Mouse (Mus musculus): Measurements from ENCODE around the gene Best2.

DNA sequence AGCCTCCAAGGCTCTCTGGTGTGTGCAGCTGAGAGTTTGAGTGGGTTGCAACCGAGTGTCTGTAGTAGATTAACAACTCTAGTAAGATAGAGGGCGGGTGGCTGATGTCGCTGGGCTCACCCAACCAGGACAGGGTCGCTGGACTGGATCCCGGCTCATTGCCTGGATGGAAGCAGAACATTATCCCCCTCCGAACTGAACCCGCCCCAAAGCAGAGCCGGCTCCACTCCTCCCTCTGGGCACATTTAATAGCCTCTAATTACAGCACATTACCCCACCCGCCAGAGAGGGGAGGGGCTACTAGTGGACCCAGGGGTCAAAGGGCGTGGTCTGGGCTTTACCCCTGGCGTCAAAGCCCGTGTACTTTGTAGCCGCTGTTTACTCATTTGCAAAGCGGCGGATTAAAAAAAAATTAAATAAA is 25.0 kb downstream of the Best2 start:
- TF ChIP-seq CTCF (IDR thresholded peaks at IDR 0.05; ENCODE audit: low read depth, low read length) (no peak), POLR2A (IDR thresholded peaks at IDR 0.05; ENCODE audit: extremely low read depth, insufficient read depth, low read length) (0 out of 2 replicates have a peak, but pooled peaks have one; percentile 11)
